Mouse (Mus musculus): ENCODE results near the gene Gm21988. TPM values are rescaled to one million over a fixed set of nuclear protein-coding genes. Genes with fewer than 3 reads are reported as not detected.

Gm21988 gene
- total RNA-seq, 2 experiments from 2014 or later, result 5.2 to 6.0 TPM

- DNase-seq (ENCODE audit: low spot score in 2 of 2), result peak; percentile 67 to 74
- intact Hi-C loops (cut with DNase I), result loop anchor here (5.0 kb wide), 1 partner anchor 129 kb away; no protein-coding TSS in a partner anchor
Measured at GRCm38 (mm10) chr11:70201691-70202090, 37.9 kb downstream of the Gm21988 start.

- no peak for DNase-seq (ENCODE audit: low spot score in 2 of 2)
- intact Hi-C loops (cut with DNase I), result loop anchor here (5.0 kb wide), 1 partner anchor 128 kb away; no protein-coding TSS in a partner anchor
Measured at GRCm38 (mm10) chr11:70200036-70200608, 39.5 kb downstream of the Gm21988 start.

- intact Hi-C loops (cut with DNase I), result no loop called here
- no peak for DNase-seq (ENCODE audit: low spot score in 2 of 2)
Measured at GRCm38 (mm10) chr11:70199107-70199506, 40.5 kb downstream of the Gm21988 start.

- DNase-seq (ENCODE audit: low spot score in 2 of 2), result no peak
- intact Hi-C loops (cut with DNase I), result no loop called here
Measured at GRCm38 (mm10) chr11:70198332-70198731, 41.3 kb downstream of the Gm21988 start.

- intact Hi-C loops (cut with DNase I), result no loop called here
- no peak for DNase-seq (ENCODE audit: low spot score in 2 of 2)
Measured at GRCm38 (mm10) chr11:70193354-70194285, 46.0 kb downstream of the Gm21988 start.

- DNase-seq (ENCODE audit: low spot score in 2 of 2), result no peak
- intact Hi-C loops (cut with DNase I), result no loop called here
Measured at GRCm38 (mm10) chr11:70192157-70192556, 47.5 kb downstream of the Gm21988 start.

- no peak for DNase-seq (ENCODE audit: low spot score in 2 of 2)
- intact Hi-C loops (cut with DNase I), result no loop called here
Measured at GRCm38 (mm10) chr11:70191188-70191587, 48.4 kb downstream of the Gm21988 start.

- intact Hi-C loops (cut with DNase I), result no loop called here
- DNase-seq (ENCODE audit: low spot score in 2 of 2), result peak in 1 of 2 experiments; percentile 8
Measured at GRCm38 (mm10) chr11:70189319-70190134, 50.1 kb downstream of the Gm21988 start.

Small RNA genes lying within 50 kb of the gene (microRNA-seq; reads per million reads assigned to microRNA genes)
- 723 to 6,074 reads per million in 2 experiments for gene Mir195a
- 0 reads per million in 2 experiments for gene Mir497
- 0 reads per million in 2 experiments for gene Mir497b

Other genes with a start within 250 kb of the Gm21988 start
- gene Gabarap, start 248.7 kb downstream of the Gm21988 start, total RNA-seq (2021), result 100 to 1,000 TPM; 217 to 218 TPM
- gene Phf23, start 244.1 kb downstream of the Gm21988 start, total RNA-seq (2021), result 10 to 100 TPM; 44.6 to 47.5 TPM
- gene Dvl2, start 239.2 kb downstream of the Gm21988 start, total RNA-seq (2021), result 10 to 100 TPM; 26.1 to 32.2 TPM
- gene Acadvl, start 224.4 kb downstream of the Gm21988 start, total RNA-seq (2021), result 10 to 100 TPM; 57.4 to 59.3 TPM
- 100 to 1,000 TPM; 931 to 954 TPM for gene Dlg4, start 222.9 kb downstream of the Gm21988 start, total RNA-seq (2021)
- 1 to 10 TPM; 1.7 to 3.1 TPM for gene Asgr1, start 185.7 kb downstream of the Gm21988 start, total RNA-seq (2021)
- gene Asgr2, start 147.2 kb downstream of the Gm21988 start, total RNA-seq (2021), result not detected
- under 1 TPM; 0.44 to 0.50 TPM for gene Mgl2, start 109.5 kb downstream of the Gm21988 start, total RNA-seq (2021)
- gene Clec10a, start 83.6 kb downstream of the Gm21988 start, total RNA-seq (2021), result 1 to 10 TPM; 2.3 to 2.4 TPM
- gene Slc16a11, start 27.1 kb downstream of the Gm21988 start, total RNA-seq (2021), result 10 to 100 TPM; 23.9 to 27.1 TPM
- 1 to 10 TPM; 7.0 to 8.3 TPM for gene Slc16a13, start 18.8 kb downstream of the Gm21988 start, total RNA-seq (2021)
- 1 to 10 TPM; 1.7 to 2.2 TPM for gene Bcl6b, start 10.0 kb downstream of the Gm21988 start, total RNA-seq (2021)
- gene 0610010K14Rik, start 1.9 kb downstream of the Gm21988 start, total RNA-seq (2021), result 10 to 100 TPM; 45.9 to 47.1 TPM
- gene Rnasek, start within 50 bp of the Gm21988 start, total RNA-seq (2021), result 100 to 1,000 TPM; 261 to 273 TPM
- under 1 TPM in 1 of 2 experiments, not detected in 1; 0.23 TPM for gene Alox12, start 15.5 kb upstream of the Gm21988 start, total RNA-seq (2021)
- gene Alox12e, start 82.8 kb upstream of the Gm21988 start, total RNA-seq (2021), result under 1 TPM; 0.34 to 0.60 TPM
- not detected for gene Alox15, start 112.2 kb upstream of the Gm21988 start, total RNA-seq (2021)
- gene Pelp1, start 170.2 kb upstream of the Gm21988 start, total RNA-seq (2021), result 10 to 100 TPM; 34.9 to 42.0 TPM
- 10 to 100 TPM; 64.6 to 66.7 TPM for gene Arrb2, start 192.8 kb upstream of the Gm21988 start, total RNA-seq (2021)
- gene Med11, start 212.1 kb upstream of the Gm21988 start, total RNA-seq (2021), result 10 to 100 TPM; 12.9 to 15.7 TPM
- gene Zmynd15, start 219.6 kb upstream of the Gm21988 start, total RNA-seq (2021), result under 1 TPM; 0.41 to 0.94 TPM
- gene Cxcl16, start 220.2 kb upstream of the Gm21988 start, total RNA-seq (2021), result 1 to 10 TPM in 1 of 2 experiments, under 1 TPM in 1; 0.94 to 1.2 TPM